Comparison of ENCODE assay signal across 10 mouse cellular contexts in the genomic region with DNA sequence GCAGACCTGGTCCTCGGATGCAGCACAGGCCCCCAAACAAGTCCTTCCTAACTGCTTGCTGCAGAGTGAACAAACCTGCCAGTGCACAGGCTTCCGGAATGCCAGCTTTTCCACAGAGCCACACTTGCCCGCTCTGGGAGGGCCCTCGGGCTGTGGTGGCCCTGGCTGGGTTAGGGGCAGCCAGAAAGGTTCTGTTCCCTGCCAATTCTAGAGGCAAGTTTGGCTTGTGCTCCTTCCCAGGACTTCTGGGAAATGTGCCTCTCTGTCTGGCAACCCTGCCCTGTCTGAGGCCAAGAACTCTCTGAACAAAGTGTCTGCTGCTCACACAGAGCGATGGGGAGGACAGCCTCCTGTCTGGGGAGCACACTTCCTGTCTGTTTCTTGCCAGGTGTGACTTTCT.
DNase-seq lines count a peak whose midpoint lies in the region; ATAC-seq and TF ChIP-seq lines count a peak whose summit lies in the region.
"Had no signal": no experiment of that assay in that cellular context is flagged by ENCODE, and none has a peak within 500 bp of the region (broad histone marks: within the 10 kb centered on the region; RNA-seq: fewer than 3 reads in every experiment).

No protein-coding gene starts in this region.

- no peak overlapping the region for H3K27ac ChIP-seq in heart, embryonic 12.5 days (ENCODE audit: poor library complexity, severe bottlenecking)
- no peak overlapping the region for H3K27ac ChIP-seq in layer of hippocampus, adult 2 months
- H3K27ac ChIP-seq in liver, postnatal 0 days (ENCODE audit: low read depth): no peak overlapping the region
- no peak overlapping the region for H3K27ac ChIP-seq in kidney, embryonic 16.5 days (ENCODE audit: low read length)
- no peak overlapping the region for H3K27ac ChIP-seq in liver, embryonic 12.5 days
- H3K27ac ChIP-seq: lung, embryonic 15.5 days had no signal

- no peaks in the 10 kb centered on the region for H3K27me3 ChIP-seq in heart, embryonic 12.5 days (replicated peaks)
- no peaks in the 10 kb centered on the region for H3K27me3 ChIP-seq in liver, postnatal 0 days (ENCODE audit: insufficient read depth, low read length)
- no peaks in the 10 kb centered on the region for H3K27me3 ChIP-seq in kidney, embryonic 16.5 days (ENCODE audit: insufficient read depth, low read length)
- H3K27me3 ChIP-seq in liver, embryonic 12.5 days (replicated peaks): no peaks in the 10 kb centered on the region
- H3K27me3 ChIP-seq: lung, embryonic 15.5 days had no signal

- no peak overlapping the region for H3K4me2 ChIP-seq in heart, embryonic 12.5 days
- no peak overlapping the region for H3K4me2 ChIP-seq in liver, postnatal 0 days (ENCODE audit: low read depth, low read length)
- H3K4me2 ChIP-seq in kidney, embryonic 16.5 days (replicated peaks; ENCODE audit: low read depth, low read length): no peak overlapping the region
- H3K4me2 ChIP-seq in liver, embryonic 12.5 days: no peak overlapping the region
- H3K4me2 ChIP-seq: lung, embryonic 15.5 days had no signal

- no peaks in the 10 kb centered on the region; the same call in 1 of the 2 replicates for H3K9me3 ChIP-seq in heart, embryonic 12.5 days (replicated peaks)
- no peaks in the 10 kb centered on the region for H3K9me3 ChIP-seq in liver, postnatal 0 days (ENCODE audit: low read length)
- H3K9me3 ChIP-seq in kidney, embryonic 16.5 days (ENCODE audit: low read length): no peaks in the 10 kb centered on the region
- no peaks in the 10 kb centered on the region for H3K9me3 ChIP-seq in liver, embryonic 12.5 days (replicated peaks)
- H3K9me3 ChIP-seq: G1E; lung, embryonic 15.5 days had no signal

- H3K9ac ChIP-seq in heart, embryonic 12.5 days: no peak overlapping the region
- no peak overlapping the region for H3K9ac ChIP-seq in liver, postnatal 0 days (replicated peaks)
- H3K9ac ChIP-seq in kidney, embryonic 16.5 days (replicated peaks; ENCODE audit: low read length): no peak overlapping the region
- no peak overlapping the region for H3K9ac ChIP-seq in liver, embryonic 12.5 days
- H3K9ac ChIP-seq: lung, embryonic 15.5 days had no signal

- no peak for TF ChIP-seq EP300 in liver, postnatal 0 days (IDR thresholded peaks at IDR 0.05; ENCODE audit: low read depth)

- H3K4me3 ChIP-seq in heart, embryonic 12.5 days: no peak overlapping the region
- no peak overlapping the region for H3K4me3 ChIP-seq in layer of hippocampus, adult 2 months
- H3K4me3 ChIP-seq in liver, postnatal 0 days (ENCODE audit: low read depth, low read length): no peak overlapping the region
- H3K4me3 ChIP-seq in kidney, embryonic 16.5 days (ENCODE audit: low read length): no peak overlapping the region
- H3K4me3 ChIP-seq in liver, embryonic 12.5 days: no peak overlapping the region
- H3K4me3 ChIP-seq: lung, embryonic 15.5 days had no signal

- WGBS in heart, embryonic 12.5 days: 77% methylated on average over 5 of the region's 5 CpGs
- WGBS in liver, postnatal 0 days (ENCODE audit: insufficient replicate concordance): 82% methylated on average over 5 of the region's 5 CpGs
- WGBS in kidney, embryonic 16.5 days: 86% methylated on average over 5 of the region's 5 CpGs
- 69% methylated on average over 5 of the region's 5 CpGs for WGBS in liver, embryonic 12.5 days (ENCODE audit: insufficient replicate concordance)

- no peak for ATAC-seq in heart, embryonic 12.5 days (ENCODE audit: insufficient number of reproducible peaks, low FRiP score)
- no peak for ATAC-seq in liver, postnatal 0 days
- ATAC-seq in kidney, embryonic 16.5 days (ENCODE audit: low FRiP score, low TSS enrichment): no peak
- ATAC-seq in liver, embryonic 12.5 days: no peak

- H3K4me1 ChIP-seq in heart, embryonic 12.5 days (replicated peaks): no peaks in the 10 kb centered on the region
- H3K4me1 ChIP-seq in liver, postnatal 0 days (ENCODE audit: insufficient read depth): no peaks in the 10 kb centered on the region
- no peaks in the 10 kb centered on the region for H3K4me1 ChIP-seq in kidney, embryonic 16.5 days (ENCODE audit: insufficient read depth, low read length)
- H3K4me1 ChIP-seq in liver, embryonic 12.5 days: no peaks in the 10 kb centered on the region
- H3K4me1 ChIP-seq: lung, embryonic 15.5 days had no signal

- TF ChIP-seq CTCF in layer of hippocampus, adult 2 months (conservative IDR thresholded peaks at IDR 0.05): no peak
- no peak for TF ChIP-seq CTCF in liver, postnatal 0 days (IDR thresholded peaks at IDR 0.05; ENCODE audit: low read depth)

- DNase-seq in heart, adult 8-10 months (ENCODE audit: low spot score): peak; percentile 37
- DNase-seq in cerebellum, postnatal 4 days (ENCODE audit: low spot score in 2 of 2): peak; percentile 33 to 49
- peak; percentile 48 to 63 for DNase-seq in layer of hippocampus, adult 2 months (ENCODE audit: low spot score in 2 of 2)
- DNase-seq in right cerebral cortex, postnatal 4 days: peak; percentile 20
- no peak for DNase-seq in liver, postnatal 0 days

- H3K36me3 ChIP-seq in heart, embryonic 12.5 days: no peaks in the 10 kb centered on the region
- no peaks in the 10 kb centered on the region for H3K36me3 ChIP-seq in liver, postnatal 0 days (replicated peaks; ENCODE audit: insufficient read depth, low read length)
- no peaks in the 10 kb centered on the region for H3K36me3 ChIP-seq in kidney, embryonic 16.5 days (ENCODE audit: insufficient read depth, low read length)
- no peaks in the 10 kb centered on the region for H3K36me3 ChIP-seq in liver, embryonic 12.5 days
- H3K36me3 ChIP-seq: G1E; lung, embryonic 15.5 days had no signal
